Mouse (Mus musculus): ENCODE measurements around the gene Ncbp1. TPM values are rescaled to one million over a fixed set of nuclear protein-coding genes. Genes with fewer than 3 reads are reported as not detected.

Ncbp1 gene
- polyA plus RNA-seq (2015; fragmentation: Nextera tagmentation; extraction: Ambion mirVana) = 66.0 and 69.6 TPM in 2 replicates

DNA sequence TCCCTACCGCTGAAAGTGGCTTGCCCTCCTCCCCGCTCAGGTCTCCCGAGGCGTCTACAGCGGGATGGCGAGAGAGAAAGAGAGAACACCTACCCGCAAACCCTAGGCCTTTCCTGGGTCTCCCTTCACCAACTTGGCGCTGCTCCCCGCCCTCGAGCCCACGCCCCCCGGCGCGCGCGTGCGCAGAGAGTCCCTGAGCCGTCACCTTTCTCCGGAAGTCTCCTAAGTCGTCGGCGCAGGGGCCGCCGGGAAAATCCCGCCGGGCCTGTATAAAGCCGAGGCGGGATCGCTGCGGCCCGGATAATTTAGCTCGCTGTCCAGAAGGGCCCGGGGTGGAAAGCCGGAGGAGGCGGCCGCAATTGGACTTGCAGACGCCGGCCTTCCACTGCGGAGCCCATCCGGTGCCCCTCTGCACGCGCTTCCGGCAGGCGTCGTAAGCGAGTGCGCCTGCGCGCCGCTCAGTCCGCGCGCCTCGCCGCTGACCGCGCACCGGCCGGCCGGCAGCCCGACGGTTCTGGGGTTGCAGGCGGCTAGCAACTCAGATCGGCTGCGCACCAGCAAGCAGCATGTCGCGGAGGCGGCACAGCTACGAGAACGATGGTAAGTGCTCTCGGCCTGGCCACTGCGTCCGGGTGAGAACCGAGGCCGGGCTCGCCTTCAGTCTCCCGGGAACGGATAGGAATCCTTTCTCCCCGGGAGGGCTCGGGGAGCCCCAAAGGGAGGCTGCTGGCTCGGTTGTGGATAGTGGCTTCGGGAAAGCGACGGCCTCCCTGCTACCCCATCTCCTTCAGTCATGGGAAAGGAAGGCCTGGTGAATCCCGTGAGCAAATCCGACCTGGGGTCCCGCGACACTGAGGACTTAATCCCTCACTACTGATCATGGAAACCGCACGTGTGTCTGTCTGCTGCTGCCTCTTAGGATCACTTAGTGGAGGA lies at the start of gene Ncbp1, which contains the start of gene Tstd2:
Gene Ncbp1 (plus strand): TSS at position 327 of the 936 bp plus-strand sequence.
Gene Tstd2 (minus strand): TSS at position 408 of the 936 bp plus-strand sequence.
- Histone ChIP-seq H3K9ac (replicated peaks) (peak within 1 kb of the TSS; percentile 92), H3K4me1 (peaks cover 39% of the 10 kb centered on the region), H3K36me3 (peaks cover 17% of the 10 kb centered on the region), H3K4me2 (peak within 1 kb of the TSS; percentile 78), H3K4me3 (replicated peaks) (peak within 1 kb of the TSS; percentile 96), H3K9me3 (replicated peaks) (no peaks in the 10 kb centered on the region), H3K27me3 (replicated peaks) (no peaks in the 10 kb centered on the region), H3K27ac (replicated peaks) (peak within 1 kb of the TSS; percentile 99)
- WGBS = under 1% methylated on average over 89 of the region's 90 CpGs
- peak; percentile 92 for ATAC-seq (ENCODE audit: low FRiP score)

DNA sequence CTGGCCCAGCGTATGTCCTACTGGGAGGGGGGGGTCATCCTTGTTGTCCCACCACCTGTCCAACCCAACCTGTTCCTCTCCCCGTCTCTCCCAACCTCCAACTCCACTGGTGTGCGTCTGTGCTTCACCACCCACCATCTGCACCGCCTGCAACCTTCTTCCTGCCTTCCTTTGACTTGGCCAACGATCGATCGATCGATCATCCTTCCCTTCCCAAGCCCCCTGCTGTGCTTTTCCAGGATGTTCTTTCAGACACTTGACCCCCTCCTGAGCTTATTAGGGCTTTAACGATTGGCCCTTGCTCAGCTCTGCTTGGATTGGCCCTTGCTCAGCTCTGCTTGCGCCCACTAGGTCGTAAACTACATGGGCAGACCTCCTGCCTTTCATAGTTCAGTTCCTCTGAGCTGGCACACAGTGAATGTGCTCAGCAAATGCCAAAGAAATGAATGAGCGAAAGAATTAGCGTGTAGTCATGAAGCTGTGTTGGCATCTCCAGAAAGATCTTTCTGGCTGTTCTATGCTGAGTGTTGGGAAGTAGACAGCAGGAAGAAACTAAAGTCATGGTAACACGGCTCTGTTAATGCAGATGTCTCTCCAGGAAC lies 48.8 kb upstream of the Ncbp1 start:
- no peaks in the 10 kb centered on the region for H3K9me3 ChIP-seq (replicated peaks)
- H3K27ac ChIP-seq (replicated peaks) = no peak overlapping the region
- H3K4me2 ChIP-seq = no peak overlapping the region
- ATAC-seq (ENCODE audit: low FRiP score) = no peak
- H3K4me3 ChIP-seq (replicated peaks) = no peak overlapping the region
- H3K36me3 ChIP-seq = no peaks in the 10 kb centered on the region
- no peak overlapping the region for H3K9ac ChIP-seq (replicated peaks)
- peaks cover 12% of the 10 kb centered on the region for H3K4me1 ChIP-seq
- H3K27me3 ChIP-seq (replicated peaks) = no peaks in the 10 kb centered on the region
- WGBS = 37% methylated on average over 14 of the region's 14 CpGs

DNA sequence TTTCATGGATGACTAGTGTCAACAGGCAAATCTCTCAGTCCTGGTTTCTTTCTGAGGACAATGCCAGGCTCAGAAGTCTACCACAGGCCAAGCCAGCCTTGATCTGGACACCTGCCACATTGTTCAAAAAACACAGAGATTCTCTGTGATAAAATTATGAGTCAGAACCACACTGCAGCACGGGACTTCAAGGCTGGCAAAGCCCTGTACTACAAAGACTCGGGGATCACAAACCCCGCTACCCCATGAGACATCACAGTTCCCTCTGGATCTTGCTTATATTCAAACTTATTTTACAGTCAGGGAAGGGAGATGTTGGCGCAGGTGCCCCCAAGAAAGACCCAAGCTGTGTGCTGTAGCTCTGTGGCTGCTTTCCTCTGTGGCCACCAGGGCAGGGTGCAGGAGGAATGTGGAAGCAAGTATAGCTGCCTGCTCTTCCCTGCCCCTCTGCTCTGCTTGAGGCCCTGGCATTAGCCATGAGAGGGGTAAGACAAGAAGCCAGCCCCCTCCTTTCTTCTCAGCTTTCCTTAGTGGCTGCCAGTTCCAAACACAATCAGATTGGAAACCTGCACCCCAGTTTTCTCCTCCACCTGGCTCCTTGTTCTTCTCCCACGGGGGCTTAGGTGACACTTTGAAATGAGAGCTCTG lies 45.9 kb upstream of the Ncbp1 start:
- ATAC-seq (ENCODE audit: low FRiP score) = no peak
- Histone ChIP-seq H3K9ac (replicated peaks) (no peak overlapping the region), H3K36me3 (no peaks in the 10 kb centered on the region), H3K27me3 (replicated peaks) (no peaks in the 10 kb centered on the region), H3K4me3 (replicated peaks) (no peak overlapping the region), H3K9me3 (replicated peaks) (no peaks in the 10 kb centered on the region), H3K4me2 (no peak overlapping the region), H3K4me1 (peaks cover 8% of the 10 kb centered on the region; the same call in 1 of the 2 replicates), H3K27ac (replicated peaks) (no peak overlapping the region)
- WGBS = 86% methylated on average over 5 of the region's 5 CpGs

DNA sequence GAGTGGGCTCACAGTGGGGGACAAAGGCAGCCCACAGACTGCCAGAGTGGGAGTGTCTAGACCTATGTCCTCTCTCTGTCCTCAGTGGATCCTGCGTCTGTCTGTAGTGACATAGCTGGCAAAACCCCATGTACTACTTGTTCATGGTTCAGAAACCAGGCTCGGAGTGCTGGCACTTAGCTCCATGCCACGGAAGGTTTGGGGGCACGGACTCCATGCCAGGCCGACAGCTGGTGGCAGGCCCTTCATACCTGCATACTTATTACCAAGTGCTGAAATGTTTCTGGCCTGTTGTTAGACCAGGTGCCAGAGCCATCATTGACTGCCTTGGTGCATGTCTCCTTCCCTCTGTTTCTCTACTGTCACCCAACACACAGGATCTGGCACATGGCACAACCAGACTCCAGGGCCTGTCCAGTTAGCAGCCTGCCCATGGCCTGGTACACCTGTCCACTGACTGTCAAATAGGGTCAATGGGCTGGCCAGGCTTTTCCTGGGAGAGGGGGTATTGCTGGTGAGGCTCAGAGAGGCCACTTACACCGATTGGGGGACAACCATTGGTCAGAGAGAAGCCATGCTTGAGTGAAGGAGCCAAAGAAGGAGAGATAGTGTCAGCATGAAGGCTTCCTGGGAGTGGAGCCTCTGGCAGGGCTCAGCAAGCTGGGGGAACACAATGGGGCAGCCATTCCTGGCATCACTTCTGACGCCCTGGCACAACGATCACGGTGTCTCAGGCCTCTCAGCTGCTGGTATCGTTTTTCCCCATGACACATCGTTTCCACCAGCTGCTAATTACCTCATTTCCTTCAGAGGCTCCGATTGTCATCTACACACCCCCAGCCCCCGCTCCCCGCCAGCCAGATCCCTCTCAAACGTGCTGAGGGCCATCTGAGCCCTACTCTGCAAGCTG lies 43.2 kb upstream of the Ncbp1 start:
- no peak overlapping the region for H3K9ac ChIP-seq (replicated peaks)
- no peaks in the 10 kb centered on the region for H3K9me3 ChIP-seq (replicated peaks)
- 56% methylated on average over 15 of the region's 15 CpGs for WGBS
- ATAC-seq (ENCODE audit: low FRiP score) = peak; percentile 65
- H3K4me2 ChIP-seq = no peak overlapping the region
- peaks cover 8% of the 10 kb centered on the region; the same call in 1 of the 2 replicates for H3K4me1 ChIP-seq
- no peaks in the 10 kb centered on the region for H3K36me3 ChIP-seq
- no peaks in the 10 kb centered on the region for H3K27me3 ChIP-seq (replicated peaks)
- no peak overlapping the region for H3K27ac ChIP-seq (replicated peaks)
- no peak overlapping the region for H3K4me3 ChIP-seq (replicated peaks)

DNA sequence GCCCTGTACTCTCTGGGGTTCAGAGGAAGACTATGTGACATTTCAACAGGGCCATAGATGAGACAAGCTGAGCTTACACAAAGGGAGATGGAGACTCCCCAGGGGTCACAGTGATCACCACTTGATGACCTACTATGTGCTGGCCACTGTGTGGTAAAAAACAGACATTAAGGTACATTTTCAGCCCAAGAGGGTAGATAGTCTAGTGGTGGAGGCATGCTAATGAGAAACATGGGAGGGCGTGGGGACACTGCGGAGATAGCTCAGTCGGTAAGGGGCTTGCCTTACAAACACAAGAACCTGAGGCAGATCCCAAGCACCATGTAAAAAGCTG lies 42.6 kb upstream of the Ncbp1 start:
- no peak overlapping the region for H3K9ac ChIP-seq (replicated peaks)
- no peaks in the 10 kb centered on the region for H3K9me3 ChIP-seq (replicated peaks)
- H3K4me1 ChIP-seq = peaks cover 9% of the 10 kb centered on the region; the same call in 1 of the 2 replicates
- H3K4me2 ChIP-seq = no peak overlapping the region
- no peak overlapping the region for H3K27ac ChIP-seq (replicated peaks)
- no peaks in the 10 kb centered on the region for H3K36me3 ChIP-seq
- ATAC-seq (ENCODE audit: low FRiP score) = no peak
- H3K4me3 ChIP-seq (replicated peaks) = no peak overlapping the region
- WGBS = 90% methylated on average over 3 of the region's 3 CpGs
- no peaks in the 10 kb centered on the region for H3K27me3 ChIP-seq (replicated peaks)

DNA sequence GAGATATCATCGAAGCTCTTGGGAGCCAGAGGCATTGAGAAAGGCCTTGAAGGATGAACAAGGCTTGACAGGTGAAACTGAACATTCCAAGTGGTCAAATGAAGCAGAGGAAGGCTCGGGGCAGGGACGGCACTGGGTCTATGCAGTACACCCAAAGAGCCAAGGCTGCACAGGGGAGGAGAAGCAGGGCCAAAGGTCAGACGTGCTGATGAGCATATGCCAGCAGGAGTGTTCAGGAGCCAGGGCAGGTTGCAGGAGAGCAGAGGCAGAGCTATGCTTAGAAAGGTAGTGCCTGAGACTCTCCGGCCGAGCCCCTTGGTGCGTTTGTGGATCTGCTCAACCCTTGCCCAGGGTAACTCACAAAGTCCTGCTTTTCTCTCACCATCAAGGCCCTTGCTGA lies 41.9 kb upstream of the Ncbp1 start:
- Histone ChIP-seq H3K9ac (replicated peaks) (no peak overlapping the region), H3K9me3 (replicated peaks) (no peaks in the 10 kb centered on the region), H3K27ac (replicated peaks) (no peak overlapping the region), H3K4me2 (no peak overlapping the region), H3K4me1 (peaks cover 15% of the 10 kb centered on the region), H3K4me3 (replicated peaks) (no peak overlapping the region), H3K27me3 (replicated peaks) (no peaks in the 10 kb centered on the region), H3K36me3 (no peaks in the 10 kb centered on the region)
- WGBS = 87% methylated on average over 7 of the region's 7 CpGs
- ATAC-seq (ENCODE audit: low FRiP score) = no peak

DNA sequence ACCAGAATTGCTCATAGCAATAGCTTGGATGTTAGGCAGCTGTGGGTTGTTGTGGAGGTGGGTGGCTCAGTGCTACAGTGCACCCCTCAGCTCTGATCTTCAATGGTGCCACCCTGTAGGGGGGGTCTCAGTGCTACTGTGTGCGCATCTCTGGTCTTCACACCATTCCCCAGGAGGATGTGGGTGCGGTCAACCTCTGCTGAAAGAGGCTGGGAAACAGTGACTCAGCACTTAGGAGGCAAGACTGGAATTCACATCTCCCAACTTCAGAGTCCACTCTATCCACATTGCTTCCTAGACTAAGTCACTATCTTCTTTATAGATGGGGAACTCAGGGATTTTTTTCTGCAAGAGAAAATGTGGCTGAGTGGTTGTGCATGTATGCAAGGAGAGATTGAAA lies 40.8 kb upstream of the Ncbp1 start:
- no peaks in the 10 kb centered on the region for H3K27me3 ChIP-seq (replicated peaks)
- ATAC-seq (ENCODE audit: low FRiP score) = no peak
- WGBS = 93% methylated on average over 2 of the region's 2 CpGs
- no peak overlapping the region for H3K27ac ChIP-seq (replicated peaks)
- H3K4me1 ChIP-seq = peaks cover 15% of the 10 kb centered on the region
- no peak overlapping the region for H3K4me2 ChIP-seq
- H3K9ac ChIP-seq (replicated peaks) = no peak overlapping the region
- no peaks in the 10 kb centered on the region for H3K36me3 ChIP-seq
- H3K4me3 ChIP-seq (replicated peaks) = no peak overlapping the region
- no peaks in the 10 kb centered on the region for H3K9me3 ChIP-seq (replicated peaks)

DNA sequence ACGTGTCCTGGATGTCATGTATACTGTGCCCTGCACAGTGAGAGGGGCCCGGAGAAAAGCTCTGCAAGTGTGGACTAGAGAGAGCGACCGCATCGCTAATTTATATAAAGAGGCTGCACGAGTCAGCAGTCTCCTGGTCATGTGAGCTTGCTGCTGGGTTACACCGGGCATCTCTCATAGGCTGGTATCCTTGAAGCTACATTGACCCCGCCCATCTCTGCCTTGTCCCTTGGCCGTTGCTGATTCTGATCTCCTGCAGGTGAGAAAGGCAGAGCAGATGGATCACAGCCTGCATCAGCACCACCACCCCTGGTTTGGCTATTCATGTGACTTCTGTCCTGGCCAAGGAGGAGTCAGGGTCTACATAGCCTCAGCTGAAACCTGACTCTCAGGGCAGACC lies 39.3 kb upstream of the Ncbp1 start:
- Histone ChIP-seq H3K9ac (replicated peaks) (no peak overlapping the region), H3K4me3 (replicated peaks) (no peak overlapping the region), H3K36me3 (no peaks in the 10 kb centered on the region), H3K4me2 (no peak overlapping the region), H3K4me1 (peaks cover 15% of the 10 kb centered on the region), H3K27ac (replicated peaks) (no peak overlapping the region), H3K9me3 (replicated peaks) (no peaks in the 10 kb centered on the region), H3K27me3 (replicated peaks) (no peaks in the 10 kb centered on the region)
- whole genome bisulfite sequencing = 77% methylated on average over 9 of the region's 9 CpGs
- ATAC-seq (ENCODE audit: low FRiP score) = no peak

DNA sequence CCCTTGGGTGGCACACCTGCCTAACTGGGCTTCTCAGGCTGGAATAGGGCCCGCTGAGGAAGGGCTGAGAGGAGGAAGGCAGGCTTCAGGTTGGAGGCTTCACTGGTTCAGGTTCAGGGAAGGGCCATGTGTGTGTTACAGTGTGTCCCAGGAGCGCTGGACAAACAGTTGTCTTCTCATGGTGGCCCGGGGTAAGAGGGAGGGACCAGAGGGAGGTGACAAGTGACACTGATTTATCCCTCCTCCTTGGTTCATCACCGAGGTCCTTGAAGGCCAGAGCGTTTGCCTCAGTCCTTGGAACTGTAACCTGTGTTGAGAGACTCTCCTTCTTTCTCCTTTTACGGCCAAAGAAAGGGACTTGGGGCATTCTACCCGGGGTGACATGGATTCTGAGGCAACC lies 37.9 kb upstream of the Ncbp1 start:
- Histone ChIP-seq H3K27ac (replicated peaks) (no peak overlapping the region), H3K9ac (replicated peaks) (no peak overlapping the region), H3K9me3 (replicated peaks) (no peaks in the 10 kb centered on the region), H3K36me3 (no peaks in the 10 kb centered on the region), H3K4me2 (no peak overlapping the region), H3K27me3 (replicated peaks) (no peaks in the 10 kb centered on the region), H3K4me3 (replicated peaks) (no peak overlapping the region), H3K4me1 (peaks cover 8% of the 10 kb centered on the region)
- no peak for ATAC-seq (ENCODE audit: low FRiP score)
- WGBS = 59% methylated on average over 7 of the region's 7 CpGs

DNA sequence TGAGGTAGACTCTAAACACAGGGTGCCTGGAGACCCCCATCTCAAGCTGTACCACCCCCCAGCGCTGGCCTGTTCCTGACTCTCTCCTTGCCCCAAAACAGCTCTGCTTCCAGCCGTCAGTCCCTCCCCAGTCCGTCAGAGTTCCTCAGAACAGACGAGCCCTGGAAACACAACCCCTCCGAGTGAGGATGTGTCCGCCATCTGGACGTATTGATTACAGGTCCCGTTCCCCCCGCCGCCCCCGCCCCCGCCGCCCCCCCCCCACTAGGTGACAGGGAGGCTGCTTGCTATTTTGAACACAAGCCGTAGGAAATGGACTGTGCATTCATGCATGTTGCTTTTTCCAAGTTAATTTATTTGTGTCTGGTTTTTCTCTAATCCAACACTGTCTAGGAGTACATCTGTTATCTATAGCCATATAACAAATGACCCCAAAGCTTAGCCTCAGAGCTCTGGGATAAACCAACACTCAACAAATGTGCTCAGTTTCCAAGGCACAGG lies 37.2 kb upstream of the Ncbp1 start:
- H3K9ac ChIP-seq (replicated peaks) = no peak overlapping the region
- H3K4me2 ChIP-seq = no peak overlapping the region
- peaks cover 7% of the 10 kb centered on the region; the same call in 1 of the 2 replicates for H3K4me1 ChIP-seq
- ATAC-seq (ENCODE audit: low FRiP score) = no peak
- WGBS = 26% methylated on average over 14 of the region's 14 CpGs
- H3K27me3 ChIP-seq (replicated peaks) = no peaks in the 10 kb centered on the region
- H3K4me3 ChIP-seq (replicated peaks) = no peak overlapping the region
- H3K27ac ChIP-seq (replicated peaks) = no peak overlapping the region
- no peaks in the 10 kb centered on the region for H3K9me3 ChIP-seq (replicated peaks)
- no peaks in the 10 kb centered on the region for H3K36me3 ChIP-seq
